Mouse (Mus musculus): Measurements from ENCODE around the gene Ppp1r1b.

Ppp1r1b gene

DNA sequence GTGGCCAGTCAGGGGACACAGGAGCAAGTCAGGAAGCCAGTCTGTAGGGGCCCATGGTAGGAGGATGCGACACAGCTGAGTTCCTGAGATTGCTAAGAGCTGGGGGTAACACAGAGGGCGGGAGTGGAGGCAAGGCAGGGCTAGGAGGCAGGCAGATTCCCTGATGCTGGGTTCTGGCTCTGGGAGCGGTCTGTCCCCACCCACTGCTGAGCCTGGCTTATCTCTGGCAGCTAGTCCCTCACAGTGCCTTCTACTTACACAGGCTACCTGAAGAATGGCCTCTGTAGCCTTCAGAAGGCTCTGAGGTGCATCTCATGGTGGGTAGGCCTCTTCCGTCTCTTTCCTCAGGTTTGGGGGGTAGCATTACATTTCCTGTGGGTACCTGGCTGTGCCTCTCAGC is 44.4 kb downstream of the Ppp1r1b start:
- peak in 1 of 2 experiments; percentile 54 for DNase-seq (ENCODE audit: low spot score in 2 of 2)

DNA sequence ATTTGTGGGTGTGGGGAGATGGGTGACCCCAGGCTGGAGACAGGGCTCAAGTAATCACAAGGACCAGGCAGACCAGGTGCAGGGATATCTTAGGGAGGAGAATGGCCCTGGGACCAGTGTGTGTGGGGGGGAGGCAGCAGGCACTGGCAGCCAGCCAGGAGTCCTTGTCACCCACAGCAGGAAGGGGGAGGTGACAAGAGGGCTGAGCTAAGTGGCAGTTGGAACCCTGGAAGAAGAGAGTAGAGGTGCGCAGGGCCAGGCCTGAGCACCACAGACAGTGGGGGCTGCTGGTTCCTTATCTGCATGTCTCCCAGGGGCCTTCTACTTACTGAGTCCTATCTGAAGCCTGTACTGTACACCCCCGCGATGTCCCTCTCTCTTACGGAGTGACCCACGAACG is 45.1 kb downstream of the Ppp1r1b start:
- peak; percentile 76 to 88 for DNase-seq (ENCODE audit: low spot score in 2 of 2)

DNA sequence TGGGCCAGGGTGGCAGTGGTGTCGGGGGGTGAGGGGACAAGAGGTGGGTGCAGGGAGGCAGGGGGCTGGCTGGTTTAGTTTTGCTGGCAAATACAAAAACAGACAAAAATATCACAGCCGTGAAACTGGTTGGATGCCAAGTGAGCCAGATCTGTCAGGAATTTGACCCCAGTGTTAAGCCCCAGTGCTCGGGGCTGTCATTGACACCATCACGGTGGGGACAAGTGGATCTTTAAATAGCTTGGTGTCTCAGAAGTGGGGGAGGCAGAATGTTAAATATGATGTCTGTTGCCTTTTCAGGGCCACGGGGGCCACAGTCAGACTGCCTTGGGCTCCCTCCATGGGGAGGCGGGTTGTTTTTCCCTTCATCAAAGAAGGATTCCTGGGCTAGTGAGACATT is 46.1 kb downstream of the Ppp1r1b start:
- DNase-seq (ENCODE audit: low spot score in 2 of 2) = no peak

DNA sequence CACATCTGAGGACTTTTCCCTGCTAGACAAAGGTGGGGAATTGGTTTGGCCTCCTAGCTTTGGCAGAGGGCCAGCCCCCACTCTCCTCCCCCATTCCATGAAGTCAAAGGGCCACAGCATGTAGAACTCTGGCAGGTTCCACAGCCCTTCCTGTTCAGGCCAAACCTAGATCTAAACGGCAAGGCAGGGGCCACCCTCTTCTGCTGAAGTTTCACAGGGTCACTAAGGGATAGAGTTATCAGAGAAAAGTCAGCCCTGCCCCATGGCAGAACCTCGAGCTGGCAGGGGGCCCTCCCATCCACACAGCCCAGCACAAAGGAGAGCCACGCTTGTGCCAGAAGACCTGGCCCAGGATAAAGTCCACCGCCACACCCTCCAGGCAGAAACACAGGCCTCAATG is 46.8 kb downstream of the Ppp1r1b start:
- peak in 1 of 2 experiments; percentile 49 for DNase-seq (ENCODE audit: low spot score in 2 of 2)

DNA sequence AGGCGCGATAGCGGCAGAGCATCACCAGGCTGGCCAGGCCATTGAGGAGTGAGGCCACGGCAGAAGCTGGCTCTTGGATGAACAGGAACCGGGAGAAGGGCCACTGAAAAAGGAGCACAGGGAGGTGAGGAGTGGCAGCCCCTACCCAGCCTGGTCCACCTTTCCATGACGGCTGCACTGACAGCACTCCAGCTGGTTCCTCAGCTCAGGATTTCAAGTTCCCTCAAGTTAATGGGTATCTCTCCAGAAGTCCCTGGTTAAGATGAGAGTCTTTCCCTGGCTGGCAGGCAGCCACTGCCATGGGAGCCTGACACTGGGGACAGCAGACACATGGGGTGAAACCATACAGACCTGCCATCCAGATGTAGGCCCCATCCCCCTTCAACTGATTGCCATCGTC is 49.7 kb downstream of the Ppp1r1b start:
- DNase-seq (ENCODE audit: low spot score in 2 of 2) = no peak

DNA sequence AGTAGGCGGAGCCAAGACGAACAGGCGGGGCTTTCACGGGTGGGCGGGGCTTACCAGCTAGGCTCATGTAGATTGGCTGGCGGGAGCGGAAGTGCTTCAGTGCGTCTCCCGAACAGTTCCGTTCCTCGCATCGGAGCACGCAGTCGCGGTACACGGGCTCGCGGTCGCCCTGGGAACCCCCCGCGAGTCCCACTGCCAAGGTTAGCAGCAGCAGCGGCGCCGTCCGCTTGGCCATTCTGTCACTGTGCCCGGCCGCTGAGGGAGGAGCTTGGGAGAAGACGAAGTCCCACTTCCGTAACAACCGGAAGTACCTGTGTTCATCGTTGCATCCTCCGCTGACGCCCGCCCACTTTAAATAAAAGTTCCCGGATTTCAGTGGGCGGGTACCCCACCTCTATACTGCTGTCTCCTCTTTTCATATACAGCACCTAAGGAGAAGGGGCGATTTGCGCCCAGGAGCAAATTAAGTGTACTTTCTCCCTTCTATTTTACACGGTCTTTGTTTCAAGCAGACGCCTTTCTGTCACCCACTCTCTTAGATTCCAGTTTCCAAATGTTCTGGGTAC is 52.0 kb downstream of the Ppp1r1b start, which contains the start of gene Pgap3:
TSS of gene Pgap3 (minus strand) at position 330 of the 566 bp plus-strand sequence.
- DNase-seq (ENCODE audit: low spot score in 2 of 2) = peak; percentile 84 to 92

DNA sequence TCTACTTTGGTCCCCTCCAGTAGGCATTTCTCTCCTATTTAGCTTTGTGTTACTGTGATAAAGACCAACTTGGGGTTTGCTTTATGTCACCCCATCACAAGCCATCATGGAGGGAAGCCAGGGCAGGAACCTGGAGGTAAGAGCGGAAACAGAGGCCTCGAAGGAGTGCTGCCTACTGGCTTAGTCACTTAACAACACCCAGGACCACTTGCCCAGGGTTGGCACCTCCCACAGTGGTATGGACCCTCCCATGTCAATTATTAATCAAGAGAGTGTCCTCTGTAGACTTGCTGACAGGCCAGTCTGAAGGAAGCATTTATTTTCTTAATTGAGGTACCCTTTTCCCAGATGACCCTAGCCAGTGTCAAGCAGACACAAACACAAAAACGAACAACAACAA is 52.6 kb downstream of the Ppp1r1b start:
- no peak for DNase-seq (ENCODE audit: low spot score in 2 of 2)

DNA sequence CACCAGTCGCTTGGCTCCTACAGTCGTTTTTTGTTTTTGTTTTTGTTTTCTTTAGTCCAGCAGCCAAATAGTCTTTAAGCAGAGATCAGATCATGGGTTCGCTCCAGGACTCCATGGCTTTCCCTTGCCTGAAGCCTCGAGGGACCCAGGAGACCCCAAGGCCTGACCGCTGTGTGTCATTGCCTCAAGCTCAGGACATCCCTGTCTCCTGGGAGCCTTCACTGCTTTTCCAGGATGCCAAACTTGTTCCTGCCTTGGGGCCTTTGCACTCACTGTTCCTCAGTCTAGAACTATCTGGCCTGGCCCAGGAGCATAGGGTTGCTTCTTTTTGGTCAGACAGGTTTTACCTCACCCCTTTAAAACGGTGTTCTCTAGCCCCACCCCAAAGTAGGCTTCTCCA is 58.4 kb downstream of the Ppp1r1b start:
- no peak for DNase-seq (ENCODE audit: low spot score in 2 of 2)
